Mouse (Mus musculus) bone marrow macrophage, adult 2 months (primary cell): Measurements from ENCODE around the gene Mmaa. TPM values are rescaled to one million over a fixed set of nuclear protein-coding genes. Genes with fewer than 3 reads are reported as not detected.
A peak's percentile ranks its signal among the peaks of the same experiment; 100 is the strongest.

Experiments
- H3K27ac ChIP-seq: 2 replicates; pipeline ENCODE4 v1.5.1; 2012; ENCODE audit warnings: low read depth, low read length; ENCODE audit not compliant: insufficient read depth
- H3K4me1 ChIP-seq: 2 replicates; pipeline ENCODE4 v1.6.1; 2012; ENCODE audit warnings: low read length; ENCODE audit not compliant: control insufficient read depth, insufficient read depth
- H3K4me3 ChIP-seq: 2 replicates; pipeline ENCODE4 v1.5.1; 2012; ENCODE audit warnings: mild to moderate bottlenecking, low read length, moderate library complexity; ENCODE audit not compliant: insufficient read depth
- CTCF ChIP-seq: IDR thresholded peaks from 2 replicates; pipeline ENCODE4 v1.5.1; 2012; ENCODE audit warnings: low read depth, mild to moderate bottlenecking, low read length, moderate library complexity
- POLR2A ChIP-seq: IDR thresholded peaks from 2 replicates; pipeline ENCODE4 v1.6.1; 2012; ENCODE audit warnings: mild to moderate bottlenecking, low read depth, low read length, borderline replicate concordance
- polyA plus RNA-seq: library from polyadenylated mRNA; stranded (reverse); fragments of >200 nt; gene quantifications from 2 replicates; pipeline ENCODE4 v1.2.4, GENCODE M21; 2012; ENCODE audit not compliant: missing spikeins, insufficient read depth, insufficient read length

Mmaa gene
- polyA plus RNA-seq, 1 experiment = 8.7 TPM

DNA sequence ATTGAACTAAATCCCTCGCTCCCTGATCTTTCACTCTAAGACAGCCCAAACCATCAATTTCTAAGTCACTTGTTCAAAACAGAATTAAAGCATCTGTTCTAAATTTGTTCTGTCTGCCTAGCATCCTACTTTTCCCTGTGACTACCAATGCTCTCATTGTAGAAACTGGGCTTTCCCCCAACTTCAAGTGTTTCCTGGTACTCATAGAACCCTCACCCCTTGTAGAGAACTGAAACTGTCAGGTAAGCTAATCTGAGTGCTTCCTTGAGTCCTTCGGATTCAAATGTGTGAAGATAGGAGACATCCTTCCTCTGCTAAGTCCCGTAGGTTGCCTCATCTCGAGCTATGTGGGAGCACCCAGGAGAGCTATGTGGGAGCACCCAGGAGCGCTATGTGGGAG is 32.8 kb downstream of the Mmaa start:
- Histone ChIP-seq H3K27ac (no peak overlapping the region), H3K4me1 (no peaks in the 10 kb centered on the region), H3K4me3 (no peak overlapping the region)
- TF ChIP-seq CTCF (no peak), POLR2A (no peak)

DNA sequence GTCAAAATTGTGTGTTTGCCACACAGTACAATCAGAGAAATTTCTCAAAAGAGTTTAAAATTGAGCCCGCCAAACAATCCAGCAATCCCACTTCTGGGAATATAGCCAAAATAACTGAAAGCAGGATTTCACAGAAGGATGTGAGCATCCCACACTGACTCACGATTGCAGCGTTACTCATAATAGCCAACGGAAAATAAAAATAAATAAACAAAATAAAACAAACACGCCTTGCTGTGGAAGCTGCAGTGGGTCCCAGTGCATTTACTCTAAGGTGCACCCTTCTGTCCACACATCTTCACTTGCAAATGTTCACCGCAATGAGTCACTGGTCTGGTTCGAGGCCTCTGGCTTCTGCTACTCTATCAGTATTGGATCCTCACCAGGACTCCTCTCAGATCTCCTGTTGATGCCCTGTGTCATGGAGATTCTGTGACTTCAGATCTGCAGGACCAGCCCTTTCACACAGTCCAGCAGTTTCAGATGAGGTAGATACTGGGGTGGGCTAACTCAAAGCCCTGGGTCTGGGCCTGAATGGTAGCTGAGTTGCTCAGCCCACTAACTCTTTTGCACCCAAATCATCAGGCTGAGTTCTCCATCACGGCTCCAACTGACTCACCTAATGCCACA is 38.5 kb downstream of the Mmaa start:
- TF ChIP-seq CTCF (no peak), POLR2A (no peak)
- no peak overlapping the region for H3K4me3 ChIP-seq

DNA sequence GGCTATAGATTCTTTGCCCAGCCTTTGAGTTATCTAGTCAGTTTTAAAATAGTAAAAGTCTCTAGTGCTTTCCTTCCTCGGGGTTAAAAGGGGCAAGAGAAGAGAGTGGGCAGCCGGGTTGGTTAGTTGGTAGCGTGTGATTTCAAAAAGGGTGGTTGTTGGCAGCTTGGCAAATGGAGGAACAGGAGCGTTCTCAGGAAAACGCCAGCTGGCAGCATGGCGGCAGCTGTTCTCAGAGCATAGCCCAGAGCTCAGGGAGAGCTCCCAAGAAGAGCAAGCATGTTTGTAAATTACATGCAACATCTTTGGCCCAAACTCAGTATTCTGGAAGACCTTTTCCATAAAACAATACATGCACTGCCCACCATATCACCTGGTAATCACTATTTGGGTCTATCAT is 41.0 kb downstream of the Mmaa start:
- Histone ChIP-seq H3K4me1 (no peaks in the 10 kb centered on the region), H3K4me3 (no peak overlapping the region), H3K27ac (no peak overlapping the region)
- no peak for TF ChIP-seq CTCF
- no peak for TF ChIP-seq POLR2A

More for the DNA sequence above, 38.5 kb downstream of the Mmaa start:
- Histone ChIP-seq H3K27ac (no peak overlapping the region), H3K4me1 (no peaks in the 10 kb centered on the region)

DNA sequence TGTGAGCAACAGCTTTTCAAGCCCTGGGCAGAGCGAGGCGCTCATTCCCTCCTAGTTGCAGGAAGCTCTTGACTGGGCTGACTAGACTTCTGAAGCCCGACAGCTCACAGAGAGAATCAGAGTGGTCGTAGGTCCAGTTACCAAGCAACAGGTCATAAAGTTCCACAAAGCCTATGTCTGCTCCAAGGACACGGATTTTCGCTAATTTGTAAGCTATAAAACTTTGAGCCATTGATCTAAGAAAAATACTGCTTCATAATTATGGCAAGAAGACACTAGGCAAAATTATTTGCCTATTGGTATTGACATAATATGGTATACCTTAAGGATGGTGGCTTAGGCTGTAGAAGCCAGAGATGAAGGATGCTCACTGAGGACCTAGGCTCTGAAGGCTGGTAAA is 46.3 kb downstream of the Mmaa start, which contains the start of gene 1700011L22Rik:
TSS of gene 1700011L22Rik (minus strand) at position 101 of the 400 bp plus-strand sequence.
- Histone ChIP-seq H3K4me3 (no peak within 1 kb of the TSS), H3K4me1 (peaks cover 3% of the 10 kb centered on the region), H3K27ac (no peak within 1 kb of the TSS)
- no peak for TF ChIP-seq POLR2A
- TF ChIP-seq CTCF = no peak

DNA sequence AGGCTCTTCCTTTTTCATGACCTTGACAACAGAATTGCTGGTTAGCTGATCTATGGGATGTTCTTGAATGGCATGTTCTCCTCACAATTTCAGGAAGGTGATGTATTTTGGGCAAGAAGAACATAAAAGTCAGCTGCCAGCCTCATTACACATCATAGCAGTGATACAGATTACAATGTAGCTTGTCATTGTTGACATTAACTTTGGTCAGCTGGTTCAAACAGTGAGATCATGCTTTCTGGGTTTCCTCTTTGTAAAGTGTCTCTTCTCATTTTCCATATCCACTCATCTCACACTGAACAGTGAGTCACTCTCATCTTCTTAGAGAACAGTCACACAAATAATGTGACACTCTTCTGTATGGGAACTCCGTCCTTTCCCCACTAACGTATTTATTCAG is 51.3 kb downstream of the Mmaa start:
- 0 out of 2 replicates have a peak overlapping the region, but pooled peaks have one; percentile 14 for H3K27ac ChIP-seq
- TF ChIP-seq CTCF (no peak), POLR2A (no peak)
- H3K4me3 ChIP-seq = no peak overlapping the region
- peaks cover 11% of the 10 kb centered on the region for H3K4me1 ChIP-seq

- Histone ChIP-seq H3K4me3 (no peak overlapping the region), H3K4me1 (peaks cover 11% of the 10 kb centered on the region), H3K27ac (no peak overlapping the region)
- TF ChIP-seq CTCF (no peak), POLR2A (no peak)
Observed at GRCm38 (mm10) chr8:79239996-79240395, 54.7 kb downstream of the Mmaa start.

- Histone ChIP-seq H3K4me3 (no peak overlapping the region), H3K4me1 (peaks cover 11% of the 10 kb centered on the region), H3K27ac (no peak overlapping the region)
- TF ChIP-seq POLR2A = no peak
- TF ChIP-seq CTCF = no peak
Observed at GRCm38 (mm10) chr8:79239320-79239719, 55.4 kb downstream of the Mmaa start.

- H3K4me1 ChIP-seq = peaks cover 9% of the 10 kb centered on the region
- H3K4me3 ChIP-seq = no peak overlapping the region
- H3K27ac ChIP-seq = no peak overlapping the region
- no peak for TF ChIP-seq CTCF
- TF ChIP-seq POLR2A = no peak
Observed at GRCm38 (mm10) chr8:79229266-79229888, 65.4 kb downstream of the Mmaa start.

- H3K4me1 ChIP-seq = peaks cover 9% of the 10 kb centered on the region
- TF ChIP-seq POLR2A (no peak), CTCF (no peak)
Observed at GRCm38 (mm10) chr8:79227916-79228315, 66.8 kb downstream of the Mmaa start.

DNA sequence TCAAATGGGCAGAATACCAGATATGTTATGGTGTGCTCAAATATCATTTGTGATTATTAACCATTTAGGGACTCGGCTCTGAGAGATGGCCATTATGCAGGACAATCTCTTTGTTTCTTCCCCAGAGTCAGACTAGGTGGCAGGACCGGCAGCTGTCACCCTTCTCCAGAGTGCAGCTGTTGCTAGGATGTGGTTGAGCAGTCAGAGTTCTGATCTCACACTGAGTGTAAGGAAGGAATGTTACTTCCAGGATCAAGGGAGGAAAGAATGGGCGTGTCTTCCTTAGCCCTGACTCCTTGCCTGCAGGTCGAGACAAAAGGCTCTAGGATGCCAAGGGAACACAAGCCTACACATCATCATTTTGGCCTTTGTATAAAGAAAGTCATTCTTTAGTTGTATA is 67.5 kb downstream of the Mmaa start:
- TF ChIP-seq POLR2A (no peak), CTCF (no peak)
- no peak overlapping the region for H3K27ac ChIP-seq
- no peak overlapping the region for H3K4me3 ChIP-seq
- peaks cover 9% of the 10 kb centered on the region for H3K4me1 ChIP-seq

More at GRCm38 (mm10) chr8:79227916-79228315, 66.8 kb downstream of the Mmaa start:
- no peak overlapping the region for H3K4me3 ChIP-seq
- no peak overlapping the region for H3K27ac ChIP-seq

DNA sequence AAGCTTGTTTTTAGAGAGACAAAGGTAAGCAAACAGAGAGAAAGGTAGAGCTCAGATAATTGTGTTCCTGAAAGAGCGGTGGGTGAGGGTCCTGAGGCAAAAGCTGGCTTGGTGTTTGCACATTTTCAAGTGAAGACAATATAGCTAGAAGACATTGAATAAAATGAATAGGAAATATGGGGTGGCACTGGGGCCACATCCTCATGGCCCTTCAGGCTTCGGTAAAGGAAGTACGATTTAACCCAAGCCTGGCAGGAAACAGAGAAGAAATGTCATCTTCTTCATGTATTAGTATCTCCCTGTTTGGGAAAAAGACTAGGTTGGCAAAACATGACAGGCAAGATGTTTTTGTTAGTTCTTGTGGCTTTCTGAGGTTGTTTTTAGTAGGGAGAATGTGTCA is 68.7 kb downstream of the Mmaa start:
- H3K4me1 ChIP-seq = peaks cover 9% of the 10 kb centered on the region
- H3K27ac ChIP-seq = peak overlapping the region; percentile 91
- peak overlapping the region; percentile 50 for H3K4me3 ChIP-seq
- TF ChIP-seq POLR2A = no peak
- no peak for TF ChIP-seq CTCF
